ENCODE assay signal across 9 mouse cellular contexts in genomic region chr19:44907851-44908690, GRCm38 (mm10). TPM values are rescaled to one million over a fixed set of nuclear protein-coding genes. Genes with fewer than 3 reads are reported as not detected.
DNase-seq lines count a peak whose midpoint lies in the region; ATAC-seq and TF ChIP-seq lines count a peak whose summit lies in the region.
"Had no signal": no experiment of that assay in that cellular context is flagged by ENCODE, and none has a peak within 500 bp of the region (broad histone marks: within the 10 kb centered on the region; RNA-seq: fewer than 3 reads in every experiment).

No protein-coding gene starts in this region.

- TF ChIP-seq CTCF in E14TG2a.4 (conservative IDR thresholded peaks at IDR 0.05; ENCODE audit: low read length): no peak
- no peak for TF ChIP-seq CTCF in liver, postnatal 0 days (IDR thresholded peaks at IDR 0.05; ENCODE audit: low read depth)

- 0 out of 2 replicates have a peak overlapping the region, but pooled peaks have one; percentile 18 for H3K4me3 ChIP-seq in E14TG2a.4 (replicated peaks; ENCODE audit: low read length)
- H3K4me3 ChIP-seq in forebrain, embryonic 13.5 days: no peak overlapping the region
- H3K4me3 ChIP-seq in liver, postnatal 0 days (ENCODE audit: low read depth, low read length): no peak overlapping the region
- H3K4me3 ChIP-seq: erythroblast, embryonic 14.5 days had no signal

- intact Hi-C loops in gastrocnemius, postnatal 36 days (cut with DNase I): no loop called here

- no peak overlapping the region for H3K9ac ChIP-seq in forebrain, embryonic 13.5 days
- H3K9ac ChIP-seq in liver, postnatal 0 days (replicated peaks): no peak overlapping the region

- ATAC-seq in forebrain, embryonic 13.5 days: no peak
- ATAC-seq in liver, postnatal 0 days: no peak

- peak; percentile 20 for DNase-seq in gastrocnemius, adult 18-20 months (ENCODE audit: low spot score)
- DNase-seq in gastrocnemius, postnatal 36 days: no peak
- DNase-seq in heart, postnatal 4 days: peak; percentile 73
- DNase-seq in liver, postnatal 0 days: no peak
- DNase-seq in natural killer cell, adult 2 months (ENCODE audit: low spot score in 2 of 2): no peak
- DNase-seq in thymus, postnatal 10 days (ENCODE audit: low spot score in 2 of 2): no peak

- H3K36me3 ChIP-seq in E14TG2a.4 (ENCODE audit: insufficient read depth, low read length): no peaks in the 10 kb centered on the region
- H3K36me3 ChIP-seq in forebrain, embryonic 13.5 days (ENCODE audit: poor library complexity, severe bottlenecking): no peaks in the 10 kb centered on the region
- no peaks in the 10 kb centered on the region for H3K36me3 ChIP-seq in liver, postnatal 0 days (replicated peaks; ENCODE audit: insufficient read depth, low read length)

- 38% methylated on average over 15 of the region's 15 CpGs for WGBS in forebrain, embryonic 13.5 days
- WGBS in liver, postnatal 0 days (ENCODE audit: insufficient replicate concordance): 59% methylated on average over 15 of the region's 15 CpGs

- H3K27me3 ChIP-seq in E14TG2a.4 (ENCODE audit: insufficient read depth, low read length): peaks cover 13% of the 10 kb centered on the region
- H3K27me3 ChIP-seq in forebrain, embryonic 13.5 days: no peaks in the 10 kb centered on the region
- H3K27me3 ChIP-seq in liver, postnatal 0 days (ENCODE audit: insufficient read depth, low read length): no peaks in the 10 kb centered on the region

- TF ChIP-seq EP300 in liver, postnatal 0 days (IDR thresholded peaks at IDR 0.05; ENCODE audit: low read depth): no peak

- peak overlapping the region; percentile 1; the same call in 1 of the 2 replicates for H3K4me2 ChIP-seq in forebrain, embryonic 13.5 days
- H3K4me2 ChIP-seq in liver, postnatal 0 days (ENCODE audit: low read depth, low read length): no peak overlapping the region

- peak overlapping the region; percentile 19; the same call in 1 of the 2 replicates for H3K27ac ChIP-seq in forebrain, embryonic 13.5 days
- 0 out of 2 replicates have a peak overlapping the region, but pooled peaks have one; percentile 49 for H3K27ac ChIP-seq in liver, postnatal 0 days (ENCODE audit: low read depth)

- H3K4me1 ChIP-seq in E14TG2a.4 (replicated peaks; ENCODE audit: low read depth, low read length): peaks cover 61% of the 10 kb centered on the region
- peaks cover 17% of the 10 kb centered on the region for H3K4me1 ChIP-seq in forebrain, embryonic 13.5 days
- H3K4me1 ChIP-seq in liver, postnatal 0 days (ENCODE audit: insufficient read depth): peaks cover 4% of the 10 kb centered on the region; the same call in 1 of the 2 replicates

- H3K9me3 ChIP-seq in E14TG2a.4 (ENCODE audit: low read length): no peaks in the 10 kb centered on the region
- no peaks in the 10 kb centered on the region for H3K9me3 ChIP-seq in forebrain, embryonic 13.5 days (replicated peaks)
- no peaks in the 10 kb centered on the region for H3K9me3 ChIP-seq in liver, postnatal 0 days (ENCODE audit: low read length)

RNA-seq across cellular contexts. Expression of gene Slf2, which starts 22.9 kb away (rescaled TPM):
- 10 to 100 TPM; 10.5 to 11.5 TPM for total RNA-seq in gastrocnemius, adult 18-20 months (2021)
- total RNA-seq in gastrocnemius, postnatal 36 days (2021): 10 to 100 TPM; 10.5 to 12.5 TPM
- 30.4 and 34.5 TPM in 2 replicates for polyA plus RNA-seq in forebrain, embryonic 13.5 days (2015; fragmentation: Nextera tagmentation; extraction: Ambion mirVana)
- total RNA-seq in heart, postnatal 4 days (2021): 10 to 100 TPM; 37.2 to 40.9 TPM
- 6.5 and 7.5 TPM in 2 replicates for polyA plus RNA-seq in liver, postnatal 0 days (2015; fragmentation: Nextera tagmentation; extraction: Ambion mirVana)

Comparison
In these comparisons a context has a peak if more than half of its experiments do, and no peak if none do; other contexts are left out.
1. DNase-seq: peak in gastrocnemius, adult 18-20 months (single experiment) and heart, postnatal 4 days (single experiment); none in gastrocnemius, postnatal 36 days (0 of 2), liver, postnatal 0 days (single experiment), natural killer cell, adult 2 months (0 of 2) and thymus, postnatal 10 days (0 of 2).